Mouse (Mus musculus): ENCODE measurements around the gene Aatk. TPM values are rescaled to one million over a fixed set of nuclear protein-coding genes. Genes with fewer than 3 reads are reported as not detected.

Gene Aatk
- polyA plus RNA-seq, 3 experiments from 2014 or later, result not detected

DNA sequence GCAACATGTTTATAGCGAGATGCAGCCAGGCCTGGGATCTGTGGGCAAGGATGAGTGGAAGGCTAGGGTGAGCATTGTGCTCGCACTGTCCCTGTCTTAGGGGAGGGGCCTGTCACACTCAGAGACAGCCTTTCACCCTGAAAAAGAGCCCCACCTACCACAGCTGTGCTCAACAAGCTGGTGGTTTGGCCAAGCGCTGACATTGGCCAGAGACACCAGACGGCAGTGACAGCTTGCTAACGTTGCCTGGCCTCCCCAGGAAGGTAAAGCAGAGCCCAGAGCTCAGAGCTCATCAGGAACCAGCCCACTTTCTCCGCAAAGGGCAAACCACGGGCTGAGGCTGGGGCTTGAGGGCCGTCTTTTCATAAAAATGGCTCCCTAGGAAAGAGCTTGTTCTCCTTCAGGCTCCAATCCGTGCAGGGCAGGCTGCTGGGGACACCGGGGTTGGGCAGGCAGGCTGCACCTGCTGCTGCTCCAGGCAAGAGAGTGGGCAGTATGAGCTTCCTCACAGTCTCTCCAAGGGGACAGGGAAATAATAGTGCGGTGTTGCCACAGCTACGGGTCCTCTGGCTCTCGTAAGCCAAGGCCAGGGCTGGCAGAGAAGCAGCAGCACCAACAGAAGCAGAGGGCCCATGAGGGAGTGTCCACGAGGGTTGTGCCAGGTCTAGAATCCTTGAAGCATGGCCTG, 4.3 kb upstream of the Aatk start:
- no peak for ATAC-seq

- no peak for ATAC-seq
Measured at GRCm38 (mm10) chr11:120049067-120049466, 2.1 kb upstream of the Aatk start.

DNA sequence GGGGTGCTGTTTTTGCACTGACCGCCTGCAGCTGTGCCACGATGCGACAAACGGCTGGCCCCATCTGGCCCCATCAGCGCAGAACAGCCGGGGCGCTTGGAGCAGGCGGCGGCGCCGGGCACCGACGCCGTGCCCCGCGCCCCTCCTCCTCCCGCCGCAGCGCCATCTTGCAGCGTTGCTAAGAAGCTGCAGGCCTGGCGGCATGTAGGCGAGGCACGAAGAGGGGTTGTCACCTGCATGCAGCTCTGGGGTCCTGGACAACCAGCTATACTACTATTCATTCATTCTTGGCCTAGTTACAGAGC, 1.2 kb upstream of the Aatk start:
- no peak for ATAC-seq

- ATAC-seq, result no peak
Measured at GRCm38 (mm10) chr11:120047531-120048251, 724 bp upstream of the Aatk start.

GRCm38 (mm10) chr11:120045839-120046552, 971 bp downstream of the Aatk start:
- ATAC-seq, result no peak

- no peak for ATAC-seq
Measured at GRCm38 (mm10) chr11:120045341-120045740, 1.6 kb downstream of the Aatk start.

- no peak for ATAC-seq
Measured at GRCm38 (mm10) chr11:120042141-120042838, 4.7 kb downstream of the Aatk start.

GRCm38 (mm10) chr11:120041191-120042123, 5.5 kb downstream of the Aatk start:
- no peak for ATAC-seq

DNA sequence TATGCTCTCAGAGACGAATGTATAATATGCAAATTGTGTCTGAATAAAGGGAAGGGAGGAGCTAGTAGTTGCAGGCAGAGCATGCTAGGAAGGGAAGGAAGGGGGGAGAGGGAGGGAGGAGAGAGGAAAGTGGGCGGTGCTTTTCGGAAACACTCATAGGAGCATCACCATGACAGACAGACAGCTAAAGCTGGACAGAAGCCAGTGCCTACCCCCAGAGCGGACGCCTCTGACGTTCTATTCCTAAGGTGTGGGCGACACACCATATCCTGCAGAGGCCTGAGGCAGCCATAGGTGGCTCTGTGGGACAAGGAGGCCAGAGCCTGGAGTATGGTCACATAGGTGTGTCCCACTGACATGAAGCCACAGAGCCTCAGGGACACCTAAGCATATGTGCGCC, 6.5 kb downstream of the Aatk start:
- ATAC-seq, result no peak

DNA sequence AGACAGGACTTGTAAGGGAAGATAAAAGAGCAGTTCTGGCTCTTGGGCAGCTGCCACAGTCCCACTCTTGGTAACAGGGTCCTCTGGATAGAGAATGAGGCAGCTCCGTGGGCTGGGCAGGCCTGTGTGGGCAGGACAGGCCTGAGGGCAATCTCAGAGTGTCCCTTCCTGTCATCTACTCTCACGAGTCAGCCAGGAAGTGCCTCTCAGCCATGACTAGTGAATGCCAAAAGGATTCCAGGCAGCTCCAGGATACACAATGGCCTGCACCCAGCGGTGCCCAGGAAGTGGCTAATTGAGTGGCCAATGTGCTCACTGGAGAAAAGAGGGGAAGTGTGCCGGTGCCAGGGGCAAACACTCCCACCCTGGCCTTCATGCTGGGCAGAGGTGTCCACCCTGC, 7.4 kb downstream of the Aatk start:
- ATAC-seq, result no peak

- ATAC-seq, result no peak
Measured at GRCm38 (mm10) chr11:120034762-120035161, 12.2 kb downstream of the Aatk start.

DNA sequence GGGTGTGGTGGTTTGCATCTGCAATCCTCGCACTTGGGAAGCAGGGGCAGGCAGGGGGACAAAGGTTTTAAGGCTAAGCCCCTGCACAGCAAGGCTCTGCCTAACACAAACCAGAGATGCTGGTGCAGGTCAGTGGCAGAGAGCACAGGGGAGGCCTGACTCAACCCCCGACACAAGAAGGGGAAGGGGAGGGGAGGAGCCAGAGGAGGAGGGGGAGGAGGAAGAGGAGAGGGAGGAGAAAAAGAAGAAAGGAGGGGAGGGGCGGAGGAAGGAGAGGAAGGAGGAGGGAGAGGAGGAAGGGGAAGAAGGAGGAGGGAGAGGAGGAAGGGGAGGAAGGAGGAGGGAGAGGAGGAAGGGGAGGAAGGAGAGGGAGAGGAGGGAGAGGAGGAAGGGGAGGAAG, 12.7 kb downstream of the Aatk start:
- ATAC-seq, result no peak

DNA sequence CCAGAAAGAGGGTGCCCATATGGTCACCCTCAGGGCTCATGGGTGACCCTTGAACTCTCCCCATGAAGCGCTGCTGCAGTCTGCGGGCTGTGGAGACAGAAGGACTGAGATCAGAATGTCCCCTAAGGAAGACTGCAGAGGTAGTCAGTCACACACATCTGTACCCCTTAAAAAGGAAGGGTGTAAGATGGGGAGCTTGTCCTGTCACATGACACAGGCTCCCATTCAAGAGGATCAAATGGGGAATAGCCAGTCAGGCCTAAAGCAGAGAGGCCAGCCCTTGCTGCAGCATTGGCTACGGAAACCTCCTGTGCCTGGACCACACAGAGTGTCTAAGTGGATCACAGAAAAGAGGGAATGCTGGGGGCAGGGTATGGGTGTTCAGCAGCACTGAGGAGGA, 13.5 kb downstream of the Aatk start:
- ATAC-seq, result no peak

- ATAC-seq, result no peak
Measured at GRCm38 (mm10) chr11:120032052-120032451, 14.9 kb downstream of the Aatk start.

DNA sequence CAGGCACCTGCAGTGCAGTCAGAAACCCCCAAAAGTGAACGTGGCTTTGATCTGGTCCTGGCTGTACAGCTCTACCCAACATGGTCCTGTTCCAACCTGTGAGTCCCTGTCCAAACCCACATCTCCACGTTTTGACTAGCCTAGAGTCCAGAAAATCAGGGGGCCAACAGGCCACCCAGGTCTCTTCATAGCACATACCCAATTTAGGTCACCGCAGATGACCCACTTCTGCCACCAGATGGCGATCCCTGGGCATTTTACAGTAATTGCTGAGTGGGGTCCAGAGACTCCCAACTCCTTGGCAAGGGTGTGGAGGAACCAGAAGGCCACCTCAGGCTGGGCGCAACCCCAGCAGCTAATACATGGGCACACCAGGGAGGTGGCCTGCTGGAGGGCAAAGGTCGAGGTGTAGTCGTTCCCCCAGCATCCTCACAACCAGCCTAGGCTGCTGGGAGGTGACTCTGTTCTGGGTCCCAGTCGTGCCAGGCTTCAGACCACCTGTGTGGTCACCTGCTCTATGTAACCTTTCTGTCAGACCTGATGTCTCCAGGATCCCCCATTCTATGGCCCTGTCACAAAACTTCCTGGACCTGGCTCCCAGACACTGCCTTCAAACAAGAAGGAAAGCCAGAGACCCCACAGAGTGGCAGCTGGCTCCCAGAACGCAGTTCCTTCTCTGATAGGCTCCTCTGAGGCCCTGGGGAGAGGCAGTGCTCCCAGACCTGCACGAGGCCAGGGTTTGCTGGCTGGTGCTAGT, 16.6 kb downstream of the Aatk start:
- no peak for ATAC-seq

DNA sequence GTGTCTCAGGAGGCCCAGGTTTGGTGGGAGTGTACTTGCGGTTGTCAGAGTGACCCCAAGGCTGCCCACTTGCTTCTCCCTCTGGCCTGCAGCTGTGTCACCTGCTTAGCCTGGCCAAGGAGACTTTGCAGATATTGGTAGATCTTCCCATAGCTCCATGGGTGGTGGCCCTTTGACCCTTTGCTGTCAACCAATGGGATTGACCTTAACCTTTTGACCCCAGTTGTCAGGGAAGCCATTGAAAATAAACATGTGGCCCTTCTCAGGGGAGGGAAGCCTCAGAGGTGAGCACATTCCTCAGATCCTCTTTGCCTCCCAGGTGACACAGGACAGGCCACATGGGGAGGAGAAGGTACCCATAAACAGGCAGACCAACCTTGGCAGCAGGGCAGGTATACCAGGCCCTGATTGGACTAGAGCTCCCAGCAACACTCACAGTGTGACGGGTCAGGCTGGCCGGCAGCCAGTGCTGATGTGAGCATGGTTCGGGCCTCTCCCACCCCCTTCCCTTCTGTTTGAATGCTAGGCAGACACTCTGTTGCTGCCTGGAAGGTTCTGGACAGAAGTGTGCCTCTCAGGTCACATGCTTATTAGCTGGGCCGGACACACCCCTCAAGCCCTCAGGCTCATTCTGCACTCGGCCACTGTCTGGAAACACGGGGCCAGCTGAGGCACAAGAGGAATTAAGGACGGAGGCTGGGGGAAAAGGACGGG, 17.4 kb downstream of the Aatk start:
- ATAC-seq, result no peak

- no peak for ATAC-seq
Measured at GRCm38 (mm10) chr11:120028319-120029092, 18.5 kb downstream of the Aatk start.

DNA sequence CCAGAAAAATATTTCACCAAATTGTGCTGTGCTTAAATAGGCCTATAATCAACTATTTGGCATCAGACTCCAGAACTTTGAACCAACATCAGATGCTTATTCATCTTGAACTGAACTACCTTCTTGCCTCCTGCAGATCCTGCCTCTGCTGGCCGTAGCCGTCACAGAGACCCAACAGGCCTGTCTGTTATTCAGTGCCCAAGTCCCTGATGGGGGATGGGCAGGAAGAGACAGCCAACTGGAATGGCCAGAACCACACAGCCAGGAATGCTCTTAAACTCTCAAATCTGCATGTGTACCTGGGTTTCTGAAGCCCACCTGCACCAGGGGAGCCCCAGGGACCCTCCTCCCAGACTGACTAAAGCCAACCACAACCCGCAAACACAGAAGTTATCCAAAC, 20.0 kb downstream of the Aatk start:
- no peak for ATAC-seq

GRCm38 (mm10) chr11:120022841-120023240, 24.1 kb downstream of the Aatk start:
- no peak for ATAC-seq

DNA sequence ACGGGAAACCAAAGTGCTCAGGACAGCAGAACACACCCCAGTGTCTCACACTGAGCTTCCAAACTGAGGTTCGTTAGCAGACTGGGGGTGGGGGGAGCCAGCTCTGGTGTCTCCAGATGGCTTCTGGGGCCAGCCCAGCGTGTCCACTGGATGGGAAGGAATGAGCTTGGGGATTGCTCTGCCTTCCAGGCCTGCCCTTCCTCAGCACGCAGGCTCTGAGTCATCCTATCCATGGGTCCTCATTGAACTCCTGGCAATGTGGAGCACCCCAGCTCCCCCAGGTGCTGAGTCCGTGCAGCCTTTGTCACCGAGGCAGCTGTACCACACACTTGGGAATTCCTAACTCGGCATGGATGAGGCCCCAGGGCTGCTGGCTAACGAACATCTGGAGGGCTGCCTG, 24.8 kb downstream of the Aatk start:
- no peak for ATAC-seq
